Mouse (Mus musculus) lung, embryonic 14.5 days (tissue): ENCODE measurements around the gene Rpe. TPM values are rescaled to one million over a fixed set of nuclear protein-coding genes. Genes with fewer than 3 reads are reported as not detected.
A peak's percentile ranks its signal among the peaks of the same experiment; 100 is the strongest.

Experiments used
- ATAC-seq: fragments of 200-750 bp; cut with Nextera tagmentation; 2 replicates; pipeline ENCODE4 v1.8.0; 2017; ENCODE audit warnings: mild to moderate bottlenecking, moderate TSS enrichment, moderate library complexity; ENCODE audit not compliant: insufficient read depth
- DNase-seq: peaks from one replicate; pipeline ENCODE4 v3.0.0-alpha.2; 2015
- H3K27ac ChIP-seq: fragments of 300-500 bp; sonication (generic); 2 replicates; pipeline ENCODE4 v1.5.1; 2014; ENCODE audit warnings: low read depth, mild to moderate bottlenecking, moderate library complexity
- H3K27me3 ChIP-seq: fragments of 300-500 bp; sonication (generic); 2 replicates; pipeline ENCODE4 v1.6.1; 2014; ENCODE audit warnings: low read length, control low read depth; ENCODE audit not compliant: insufficient read depth
- H3K36me3 ChIP-seq: fragments of 300-500 bp; sonication (generic); 2 replicates; pipeline ENCODE4 v1.6.1; 2014; ENCODE audit warnings: control low read depth; ENCODE audit not compliant: insufficient read depth
- H3K4me1 ChIP-seq: fragments of 300-500 bp; sonication (generic); 2 replicates; pipeline ENCODE4 v1.6.1; 2014; ENCODE audit warnings: antibody characterized with exemption, control low read depth; ENCODE audit not compliant: insufficient read depth
- H3K4me2 ChIP-seq: fragments of 300-500 bp; sonication (generic); 2 replicates; pipeline ENCODE4 v1.6.1; 2014; ENCODE audit warnings: mild to moderate bottlenecking
- H3K4me3 ChIP-seq: fragments of 300-500 bp; sonication (generic); 2 replicates; pipeline ENCODE4 v1.5.1; 2014; ENCODE audit warnings: low read depth, low read length
- H3K9ac ChIP-seq: fragments of 300-500 bp; sonication (generic); 2 replicates; pipeline ENCODE4 v1.6.1; 2014
- H3K9me3 ChIP-seq: fragments of 300-500 bp; sonication (generic); 2 replicates; pipeline ENCODE4 v1.6.1; 2016; ENCODE audit warnings: low read depth, low read length, control low read depth
- CTCF ChIP-seq: IDR thresholded peaks from 2 replicates; pipeline ENCODE4 v1.5.1; 2016; ENCODE audit warnings: antibody characterized with exemption, low read depth
- WGBS: fragments of 180-500 bp; shearing (Covaris S2); extraction: QIAGEN DNeasy Blood & Tissue Kit; methylation state at CpG from one replicate; pipeline ENCODE4 v1.1.7; 2014; 5-methylcytosine and 5-hydroxymethylcytosine counted together
- polyA plus RNA-seq: library from polyadenylated mRNA; unstranded; fragments of >200 nt; fragmentation: Nextera tagmentation; extraction: Ambion mirVana; gene quantifications from 2 replicates; pipeline ENCODE4 v1.2.1, GENCODE M21; 2014

The Rpe gene
- 54.3 and 55.5 TPM in 2 replicates for polyA plus RNA-seq

DNA sequence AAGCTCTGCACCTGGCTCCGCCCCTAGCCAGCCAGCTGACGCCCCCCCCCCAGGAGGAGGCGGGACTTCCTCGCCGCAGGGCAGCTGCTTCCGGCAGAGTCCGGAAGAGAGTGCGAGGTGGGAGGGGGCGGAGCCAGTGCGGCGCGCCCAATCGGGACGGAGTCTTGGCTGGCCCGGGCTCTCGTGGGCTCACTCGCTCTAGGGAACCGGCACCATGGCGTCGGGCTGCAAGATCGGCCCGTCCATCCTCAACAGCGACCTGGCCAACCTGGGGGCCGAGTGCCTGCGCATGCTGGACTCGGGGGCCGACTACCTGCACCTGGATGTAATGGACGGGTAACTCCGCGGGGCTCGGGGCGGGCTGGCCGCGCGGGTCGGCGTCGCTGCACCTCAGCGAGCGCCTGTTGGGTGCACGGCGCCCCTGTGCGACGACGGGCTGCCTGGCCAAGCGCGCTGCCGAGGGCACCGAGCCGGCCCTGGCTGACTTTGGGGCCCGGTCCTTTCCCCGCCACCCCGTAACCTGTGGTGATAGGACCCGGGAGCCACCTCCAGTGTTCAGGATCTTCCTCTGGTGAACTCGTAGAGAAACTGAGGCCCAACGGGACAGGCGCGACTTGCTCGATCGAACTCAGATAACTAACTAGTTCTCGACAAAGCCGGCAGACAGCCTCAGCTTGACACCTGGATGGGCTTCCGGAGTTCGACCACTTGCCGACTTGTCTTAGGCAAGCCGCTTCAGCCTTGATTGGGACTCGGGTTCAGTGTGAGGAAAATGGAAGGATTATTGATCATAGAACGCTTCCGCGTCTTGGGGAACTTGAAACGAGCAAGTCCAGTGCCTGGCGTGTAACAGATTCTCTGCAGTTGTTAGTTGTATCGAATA, at the start of gene Rpe:
TSS of gene Rpe (plus strand) at position 139 of the 883 bp plus-strand sequence.
- Histone ChIP-seq H3K27ac (peak within 1 kb of the TSS; percentile 75), H3K27me3 (no peaks in the 10 kb centered on the region), H3K4me1 (peaks cover 3% of the 10 kb centered on the region; the same call in 1 of the 2 replicates), H3K4me2 (peak within 1 kb of the TSS; percentile 70), H3K4me3 (peak within 1 kb of the TSS; percentile 82), H3K9me3 (no peaks in the 10 kb centered on the region), H3K9ac (peak within 1 kb of the TSS; percentile 77), H3K36me3 (no peaks in the 10 kb centered on the region; the same call in 1 of the 2 replicates)
- WGBS: under 1% methylated on average over 73 of the region's 73 CpGs
- peak; percentile 97 for DNase-seq
- TF ChIP-seq CTCF: no peak; the same call in 1 of the 2 replicates
- ATAC-seq: peak; percentile 100

- H3K27ac ChIP-seq: no peak overlapping the region
- ATAC-seq: peak; percentile 93
- H3K9ac ChIP-seq: no peak overlapping the region
- H3K4me1 ChIP-seq: no peaks in the 10 kb centered on the region
- WGBS: 44% methylated on average over 4 of the region's 4 CpGs
- peak; percentile 52 for DNase-seq
- no peak overlapping the region for H3K4me2 ChIP-seq
- H3K36me3 ChIP-seq: no peaks in the 10 kb centered on the region
- no peak for TF ChIP-seq CTCF
- no peak overlapping the region for H3K4me3 ChIP-seq
- no peaks in the 10 kb centered on the region for H3K9me3 ChIP-seq
- H3K27me3 ChIP-seq: no peaks in the 10 kb centered on the region
Measured at GRCm38 (mm10) chr1:66655119-66655746, 45.4 kb upstream of the Rpe start.

DNA sequence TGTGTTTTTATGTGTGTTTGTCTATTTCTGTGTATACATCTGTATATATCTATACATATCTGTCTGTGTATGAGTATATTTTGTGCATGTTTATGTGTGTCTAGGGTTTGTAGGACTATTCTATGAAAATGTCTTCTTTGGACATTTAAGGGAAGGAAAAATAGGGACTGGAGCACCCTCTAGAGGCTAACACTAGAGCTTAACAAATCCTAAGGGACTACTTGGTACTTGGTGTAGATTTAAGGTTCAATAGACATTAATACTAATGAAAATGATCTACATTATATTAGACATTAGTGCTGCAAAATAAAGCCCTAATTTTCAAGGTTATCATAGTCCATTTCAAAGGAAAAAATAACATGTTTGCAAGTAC, 44.9 kb upstream of the Rpe start:
- Histone ChIP-seq H3K9me3 (no peaks in the 10 kb centered on the region), H3K9ac (no peak overlapping the region), H3K27me3 (no peaks in the 10 kb centered on the region), H3K27ac (no peak overlapping the region), H3K4me1 (no peaks in the 10 kb centered on the region), H3K4me3 (no peak overlapping the region), H3K36me3 (no peaks in the 10 kb centered on the region), H3K4me2 (no peak overlapping the region)
- peak; percentile 61 for TF ChIP-seq CTCF
- peak; percentile 79 for DNase-seq
- peak; percentile 68; the same call in 1 of the 2 replicates for ATAC-seq

GRCm38 (mm10) chr1:66671475-66671874, 29.2 kb upstream of the Rpe start:
- Histone ChIP-seq H3K4me2 (no peak overlapping the region), H3K36me3 (no peaks in the 10 kb centered on the region), H3K9ac (no peak overlapping the region), H3K9me3 (no peaks in the 10 kb centered on the region), H3K27ac (no peak overlapping the region), H3K4me3 (no peak overlapping the region), H3K27me3 (no peaks in the 10 kb centered on the region), H3K4me1 (no peaks in the 10 kb centered on the region)
- WGBS: 51% methylated on average over 7 of the region's 7 CpGs
- TF ChIP-seq CTCF: no peak
- ATAC-seq (no peak), DNase-seq (no peak)

DNA sequence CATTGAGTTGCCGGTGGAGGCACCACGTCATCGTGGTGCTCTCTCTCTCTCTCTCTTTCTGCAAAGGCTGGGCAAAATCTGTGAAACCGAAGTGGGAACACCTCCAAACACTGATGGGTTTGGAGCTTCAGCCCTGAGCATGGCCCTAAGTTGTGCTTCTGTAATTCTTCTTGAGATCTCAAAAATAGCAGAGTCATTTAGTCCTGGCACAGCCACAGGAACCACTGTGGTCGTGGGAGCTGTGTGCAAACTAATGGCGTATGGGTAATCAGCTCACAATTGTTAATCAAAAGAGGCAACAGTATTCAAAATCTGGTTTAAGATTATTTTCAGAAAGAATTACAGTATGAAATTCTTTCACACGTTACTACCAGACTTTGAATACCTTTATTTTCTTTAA, 27.8 kb upstream of the Rpe start:
- Histone ChIP-seq H3K9me3 (no peaks in the 10 kb centered on the region), H3K27ac (no peak overlapping the region), H3K9ac (no peak overlapping the region), H3K36me3 (no peaks in the 10 kb centered on the region), H3K4me3 (no peak overlapping the region), H3K27me3 (no peaks in the 10 kb centered on the region), H3K4me1 (no peaks in the 10 kb centered on the region), H3K4me2 (no peak overlapping the region)
- no peak for DNase-seq
- WGBS: 86% methylated on average over 7 of the region's 7 CpGs
- TF ChIP-seq CTCF: no peak
- no peak for ATAC-seq

DNA sequence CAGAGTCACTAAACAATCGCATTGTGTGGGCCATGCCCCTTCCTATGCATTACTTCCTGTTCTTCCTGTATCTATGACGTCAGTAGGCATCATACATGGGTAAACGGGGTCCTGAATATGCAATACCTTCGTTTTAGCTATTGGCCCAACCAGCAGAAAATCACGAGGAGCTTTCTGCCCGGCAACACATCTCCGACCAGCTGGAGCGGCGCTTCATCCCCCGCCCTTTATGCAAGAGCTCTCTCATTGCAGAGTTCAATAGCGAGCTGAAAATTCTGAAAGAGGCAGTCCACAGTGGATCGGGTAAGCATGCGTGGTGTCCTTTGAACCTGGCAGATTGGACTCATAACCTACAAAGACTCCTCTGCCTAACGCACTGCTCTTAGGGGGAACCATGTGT, 22.7 kb upstream of the Rpe start:
- Histone ChIP-seq H3K4me3 (no peak overlapping the region), H3K4me1 (no peaks in the 10 kb centered on the region), H3K36me3 (no peaks in the 10 kb centered on the region), H3K27ac (no peak overlapping the region), H3K4me2 (no peak overlapping the region), H3K27me3 (no peaks in the 10 kb centered on the region), H3K9ac (no peak overlapping the region), H3K9me3 (no peaks in the 10 kb centered on the region)
- 77% methylated on average over 14 of the region's 14 CpGs for WGBS
- ATAC-seq (no peak), DNase-seq (no peak)
- no peak for TF ChIP-seq CTCF

- no peak for ATAC-seq
- TF ChIP-seq CTCF: 0 out of 2 replicates have a peak, but pooled peaks have one; percentile 7
- no peak for DNase-seq
- Histone ChIP-seq H3K4me3 (no peak overlapping the region), H3K4me2 (no peak overlapping the region), H3K4me1 (no peaks in the 10 kb centered on the region), H3K9me3 (no peaks in the 10 kb centered on the region), H3K36me3 (no peaks in the 10 kb centered on the region), H3K27me3 (no peaks in the 10 kb centered on the region), H3K27ac (no peak overlapping the region), H3K9ac (no peak overlapping the region)
- WGBS: 25% methylated on average over 2 of the region's 2 CpGs
Measured at GRCm38 (mm10) chr1:66678662-66679061, 22.0 kb upstream of the Rpe start.
